Mouse (Mus musculus): ENCODE results near the gene Ppp6r3. TPM values are rescaled to one million over a fixed set of nuclear protein-coding genes. Genes with fewer than 3 reads are reported as not detected.

The Ppp6r3 gene
- polyA plus RNA-seq (2012; rRNA removed; ENCODE audit: low replicate concordance) = 49.9 and 52.2 TPM in 2 replicates

DNA sequence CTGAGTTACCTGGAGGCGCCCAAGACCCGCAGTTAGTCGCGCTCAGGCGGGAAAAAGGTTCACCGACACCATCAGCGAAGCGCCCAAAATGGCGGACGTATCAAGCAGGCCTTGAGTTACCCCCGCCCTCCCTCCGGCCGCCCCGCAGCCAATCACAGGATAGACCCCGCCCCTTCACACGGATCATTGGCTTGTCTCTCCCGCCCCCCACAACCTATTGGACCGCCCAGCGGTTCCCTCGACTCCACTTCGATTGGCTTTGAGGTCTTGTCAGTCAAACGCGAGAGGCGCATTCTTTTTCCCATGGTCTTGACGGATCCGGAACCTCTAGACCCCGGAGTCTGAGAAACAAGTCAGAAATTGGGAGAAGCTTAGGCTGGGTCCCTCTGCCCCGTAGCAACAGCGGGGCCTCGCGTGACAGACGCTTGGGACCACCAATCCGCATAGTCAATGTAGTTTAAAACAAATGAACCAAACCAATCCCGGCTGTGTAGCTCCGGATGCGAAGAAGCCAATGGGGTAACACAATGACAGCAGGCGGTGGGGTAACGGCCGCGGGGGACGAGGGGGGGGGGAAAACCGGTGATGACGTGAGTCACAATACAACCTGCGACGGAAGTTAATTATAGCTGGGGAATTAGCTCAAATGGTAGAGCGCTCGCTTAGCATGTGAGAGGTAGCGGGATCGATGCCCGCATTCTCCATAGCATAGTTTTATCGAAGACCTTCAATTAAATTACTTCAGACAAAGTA is at the start of gene Ppp6r3:
Gene Ppp6r3 (minus strand): TSS at position 118 of the 753 bp plus-strand sequence.

DNA sequence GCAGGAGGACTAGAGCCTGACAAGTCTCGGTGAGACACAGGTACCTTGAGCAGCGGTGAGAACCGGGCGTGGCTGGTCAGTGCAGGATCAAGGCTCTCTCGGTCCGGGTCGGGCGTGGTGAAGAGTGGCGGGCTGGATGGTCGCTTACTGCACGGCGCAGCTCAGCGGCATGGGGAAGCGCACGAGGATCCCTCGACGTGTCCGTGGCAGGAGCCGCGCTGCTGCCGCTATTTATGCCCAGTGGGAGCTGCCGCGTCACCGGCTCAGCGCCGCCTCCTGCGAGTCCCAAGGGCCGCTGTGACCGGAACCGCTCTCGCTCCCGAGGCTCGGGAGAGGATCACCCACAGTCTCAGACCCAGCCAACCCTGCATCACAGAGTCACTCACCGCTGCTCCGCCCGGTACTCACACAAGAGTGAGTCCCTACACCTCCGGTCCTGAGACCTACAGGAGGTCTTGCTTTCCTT is 161.2 kb downstream of the Ppp6r3 start, which contains the start of gene Gal:
Gene Gal (minus strand): TSS at position 277 of the 466 bp plus-strand sequence.

Other genes starting within 250 kb of the Ppp6r3 start
- 0.05 and 0.34 TPM in 2 replicates for gene Tesmin, start 186.9 kb downstream of the Ppp6r3 start, polyA plus RNA-seq (2012; rRNA removed; ENCODE audit: low replicate concordance)
- gene Gal, start 161.2 kb downstream of the Ppp6r3 start, polyA plus RNA-seq (2012; rRNA removed; ENCODE audit: low replicate concordance) = 14.3 and 16.9 TPM in 2 replicates
- gene Lrp5, start 110.8 kb upstream of the Ppp6r3 start, polyA plus RNA-seq (2012; rRNA removed; ENCODE audit: low replicate concordance) = 55.0 and 62.1 TPM in 2 replicates
- 133 and 205 TPM in 2 replicates for gene 1810055G02Rik, start 132.5 kb upstream of the Ppp6r3 start, polyA plus RNA-seq (2012; rRNA removed; ENCODE audit: low replicate concordance)
- gene Kmt5b, start 191.7 kb upstream of the Ppp6r3 start, polyA plus RNA-seq (2012; rRNA removed; ENCODE audit: low replicate concordance) = 5.0 and 7.4 TPM in 2 replicates

Data from duodenum, adult 2 months (tissue).